Mouse (Mus musculus) G1E (cell line): Measurements from ENCODE around the gene Pnpla2. TPM values are rescaled to one million over a fixed set of nuclear protein-coding genes. Genes with fewer than 3 reads are reported as not detected.

ENCODE experiments used
- ATAC-seq: 2 replicates; pipeline ENCODE4 v1.8.0; 2016; ENCODE audit warnings: mild to moderate bottlenecking; ENCODE audit not compliant: insufficient number of reproducible peaks, poor library complexity, low FRiP score, severe bottlenecking; ENCODE audit errors: extremely low read depth
- DNase-seq: peaks from one replicate; pipeline ENCODE4 v3.0.0; 2012; ENCODE audit warnings: low spot score
- H3K27me3 ChIP-seq: 2 replicates; pipeline ENCODE4 v1.6.1; 2012; ENCODE audit warnings: mild to moderate bottlenecking, low read length, inconsistent platforms; ENCODE audit not compliant: insufficient read depth
- H3K36me3 ChIP-seq: replicated peaks from 2 replicates; pipeline ENCODE3; 2012; ENCODE audit warnings: mild to moderate bottlenecking, inconsistent platforms
- H3K4me1 ChIP-seq: 2 replicates; pipeline ENCODE4 v1.6.1; 2012; ENCODE audit warnings: low read depth, low read length, inconsistent platforms, mixed read lengths; ENCODE audit not compliant: insufficient read depth
- H3K4me3 ChIP-seq: 2 replicates; pipeline ENCODE4 v1.5.1; 2012; ENCODE audit warnings: low read depth, mild to moderate bottlenecking, inconsistent platforms, low read length, moderate library complexity, mixed read lengths
- H3K9me3 ChIP-seq: replicated peaks from 2 replicates; pipeline ENCODE4 v1.6.1; 2012; ENCODE audit warnings: inconsistent platforms
- CTCF ChIP-seq: IDR thresholded peaks from 2 replicates; pipeline ENCODE4 v1.5.1; 2012; ENCODE audit warnings: low read depth, low read length, inconsistent platforms, mixed read lengths
- GATA1 ChIP-seq: IDR thresholded peaks from 2 replicates; pipeline ENCODE4 v1.6.1; 2012; ENCODE audit warnings: borderline replicate concordance, low read length, inconsistent platforms, mixed read lengths
- GATA2 ChIP-seq: IDR thresholded peaks from 2 replicates; pipeline ENCODE4 v1.6.1; 2012; ENCODE audit warnings: low read depth, low read length, inconsistent platforms, borderline replicate concordance
- POLR2AphosphoS5 ChIP-seq: IDR thresholded peaks from 2 replicates; pipeline ENCODE4 v1.6.1; 2012; ENCODE audit warnings: low read depth, low read length, inconsistent platforms; ENCODE audit not compliant: insufficient replicate concordance
- TAL1 ChIP-seq: conservative IDR thresholded peaks from 2 replicates; pipeline ENCODE4 v1.6.1; 2012; ENCODE audit warnings: low read depth, low read length, inconsistent platforms, mixed read lengths
- polyA plus RNA-seq: library from polyadenylated mRNA; stranded (reverse); fragments of >175 nt; gene quantifications from 2 replicates; pipeline ENCODE4 v1.2.3, GENCODE M21; 2012
- total RNA-seq, 2 experiments: library from RNA; stranded (forward) in 1 of 2; stranded (reverse) in 1 of 2; fragments of 200-1000 nt in 1 of 2; fragments of >200 nt in 1 of 2; fragmentation: Nextera tagmentation in 1 of 2; gene quantifications; 2 replicates each; pipeline ENCODE4 v1.2.3; 2014 to 2017

Pnpla2 gene
- total and polyA plus RNA-seq, 3 experiments, result 9.9 to 50.5 (median 23.6) TPM

DNA sequence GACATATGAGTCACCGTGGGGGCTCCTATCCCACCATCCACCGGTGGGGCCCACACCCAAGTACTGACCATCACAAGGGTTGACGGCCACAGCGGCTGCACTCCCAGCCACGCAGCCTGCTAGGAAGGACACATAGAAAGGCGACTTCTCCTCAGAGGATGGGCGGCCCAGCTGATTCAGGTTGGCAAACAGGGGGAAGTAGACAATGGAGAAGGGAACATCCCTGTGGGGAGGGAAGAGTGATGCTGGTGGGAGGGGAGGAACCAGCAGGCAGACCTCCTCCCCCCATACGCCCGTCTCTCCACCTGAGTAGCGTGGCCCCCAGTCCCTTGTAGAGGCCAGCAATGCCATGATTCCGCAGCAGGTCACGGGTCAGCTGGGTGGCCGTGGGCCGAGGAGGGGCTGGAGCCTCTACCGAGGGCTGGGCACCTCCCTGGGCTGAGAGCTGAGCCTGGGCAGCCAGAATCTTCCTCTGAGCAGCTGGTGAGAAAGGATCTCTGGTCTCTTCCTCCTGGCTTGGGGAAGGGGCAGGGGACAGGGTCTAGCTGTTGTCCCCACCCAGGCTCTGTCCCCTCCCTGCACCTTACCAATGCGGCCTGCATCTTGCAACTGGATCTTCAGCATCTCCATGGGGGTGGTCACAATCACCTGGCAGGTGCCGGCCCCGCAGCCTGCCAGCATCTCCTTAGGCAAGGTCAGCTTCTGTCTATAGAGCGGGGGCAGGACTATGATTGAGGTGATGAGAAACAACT is 23.4 kb upstream of the Pnpla2 start:
- peaks cover 63% of the 10 kb centered on the region for H3K36me3 ChIP-seq
- H3K4me3 ChIP-seq, result no peak overlapping the region
- H3K9me3 ChIP-seq, result no peaks in the 10 kb centered on the region
- TF ChIP-seq CTCF, result no peak
- TF ChIP-seq GATA2, result no peak
- no peak for TF ChIP-seq POLR2AphosphoS5
- no peak for TF ChIP-seq TAL1
- no peak for TF ChIP-seq GATA1
- ATAC-seq, result no peak
- peaks cover 86% of the 10 kb centered on the region for H3K4me1 ChIP-seq
- peaks cover 15% of the 10 kb centered on the region for H3K27me3 ChIP-seq
- no peak for DNase-seq

DNA sequence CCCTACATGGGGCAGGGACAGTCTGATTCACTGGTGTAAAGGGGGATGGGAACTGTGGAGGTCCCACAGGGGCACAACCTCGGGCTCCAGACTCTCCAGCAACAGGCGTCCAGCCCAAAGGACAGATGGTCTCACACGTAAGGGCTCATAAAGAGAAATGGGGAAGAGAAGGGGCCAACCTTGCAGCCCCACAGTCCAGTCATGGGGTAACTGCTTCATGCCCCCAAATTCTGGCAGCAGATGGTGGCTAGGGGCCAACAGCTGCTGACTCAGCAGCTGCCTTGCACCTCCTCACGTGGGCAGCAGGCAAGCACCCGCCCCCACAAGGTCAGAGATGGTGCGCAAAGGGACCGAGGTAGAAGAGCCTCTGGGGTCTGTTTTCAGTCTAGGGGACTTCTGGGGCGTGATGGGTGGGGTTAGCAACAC is 22.8 kb upstream of the Pnpla2 start:
- Histone ChIP-seq H3K4me1 (peaks cover 88% of the 10 kb centered on the region), H3K27me3 (peaks cover 10% of the 10 kb centered on the region; the same call in 1 of the 2 replicates), H3K4me3 (peak overlapping the region; percentile 3; the same call in 1 of the 2 replicates), H3K36me3 (peaks cover 63% of the 10 kb centered on the region), H3K9me3 (no peaks in the 10 kb centered on the region)
- ATAC-seq (0 out of 2 replicates have a peak, but pooled peaks have one; percentile 29), DNase-seq (peak; percentile 41)
- TF ChIP-seq GATA1 (no peak), POLR2AphosphoS5 (no peak), CTCF (no peak), GATA2 (no peak), TAL1 (no peak)

DNA sequence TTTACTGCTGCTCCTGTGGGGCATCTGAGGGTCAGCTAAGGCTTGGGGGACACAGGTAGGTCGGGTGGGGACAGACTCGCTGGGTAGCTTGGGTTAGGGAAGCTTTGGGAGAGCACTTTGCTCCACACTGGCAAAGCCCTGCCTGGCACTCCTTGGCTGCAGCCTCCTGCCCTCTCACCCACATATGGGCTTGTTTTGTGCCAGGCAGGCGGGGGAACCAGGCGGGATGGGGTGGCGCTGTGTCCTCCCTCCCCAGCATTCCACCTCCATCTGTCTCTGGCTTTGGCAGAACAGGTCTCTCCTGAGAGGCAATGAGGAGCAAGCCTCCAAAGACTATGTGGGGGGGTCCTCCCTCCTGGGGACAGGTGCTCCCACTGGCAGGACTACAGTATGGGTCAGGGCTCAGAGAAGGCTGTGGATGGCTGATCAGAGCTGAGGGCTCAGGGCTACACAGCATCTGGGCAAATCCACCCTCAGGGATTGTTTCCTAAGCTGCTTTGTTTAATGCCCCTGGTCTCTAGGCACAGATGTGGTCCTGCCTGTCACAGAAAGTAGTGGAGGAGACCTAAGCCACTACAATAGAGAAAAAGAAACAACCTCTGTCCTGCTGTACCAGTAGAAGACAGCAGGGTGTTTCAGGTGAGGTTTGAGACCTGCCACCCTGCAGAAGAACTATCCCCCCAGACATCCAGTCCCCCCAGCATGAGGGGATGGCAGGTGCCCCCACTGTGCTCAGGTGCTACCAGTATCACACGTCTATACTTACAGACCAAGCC is 22.1 kb upstream of the Pnpla2 start:
- peak overlapping the region; percentile 25; the same call in 1 of the 2 replicates for H3K4me3 ChIP-seq
- peaks cover 86% of the 10 kb centered on the region for H3K4me1 ChIP-seq
- no peak for ATAC-seq
- H3K9me3 ChIP-seq, result no peaks in the 10 kb centered on the region
- DNase-seq, result no peak
- TF ChIP-seq CTCF (no peak), POLR2AphosphoS5 (no peak), TAL1 (no peak), GATA2 (no peak), GATA1 (no peak)
- peaks cover 68% of the 10 kb centered on the region for H3K36me3 ChIP-seq
- H3K27me3 ChIP-seq, result peaks cover 3% of the 10 kb centered on the region; the same call in 1 of the 2 replicates

DNA sequence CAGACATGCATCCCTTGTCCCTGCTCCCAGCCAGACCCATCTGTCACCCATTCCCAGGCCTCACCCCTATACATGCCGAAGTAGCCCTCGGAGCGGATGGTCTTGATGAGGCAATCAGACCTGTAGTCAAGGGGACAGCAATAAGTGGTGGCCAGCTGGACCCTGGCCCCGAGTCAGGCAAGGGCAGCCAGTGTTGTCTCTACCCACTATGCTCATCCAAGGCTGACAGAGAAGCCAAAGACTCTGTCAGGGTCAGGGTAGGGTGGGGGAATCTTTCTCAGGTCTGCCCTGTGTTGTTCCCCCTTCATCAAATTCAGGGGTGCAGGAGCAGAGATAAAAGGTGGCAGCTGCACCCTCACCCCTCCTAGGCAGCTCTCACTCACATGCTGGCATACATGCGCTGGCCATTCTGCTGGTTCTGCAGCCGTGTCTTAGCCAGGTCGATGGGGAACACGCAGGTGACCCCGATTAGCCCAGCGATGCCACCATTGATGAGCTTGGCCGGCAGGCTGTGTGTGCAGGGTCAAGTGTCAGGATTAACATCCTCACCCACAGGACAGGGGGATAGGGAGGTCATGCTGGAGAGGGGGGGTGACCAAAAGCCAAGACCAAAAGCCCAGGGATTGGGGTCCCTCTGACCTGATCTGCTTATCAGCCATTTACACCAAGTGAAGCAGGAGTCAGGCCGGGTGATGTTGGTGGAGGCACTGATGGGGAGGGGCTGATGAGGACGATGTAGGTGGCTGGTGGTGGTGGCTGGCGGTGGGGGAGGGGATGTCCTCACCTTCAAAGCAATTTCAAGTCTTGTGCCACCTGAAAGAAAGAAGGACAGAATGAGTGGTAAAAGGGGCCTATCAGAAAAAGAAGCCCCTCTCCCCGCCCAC is 21.2 kb upstream of the Pnpla2 start:
- Histone ChIP-seq H3K9me3 (no peaks in the 10 kb centered on the region), H3K4me3 (peak overlapping the region; percentile 70; the same call in 1 of the 2 replicates), H3K36me3 (peaks cover 77% of the 10 kb centered on the region), H3K4me1 (peaks cover 83% of the 10 kb centered on the region), H3K27me3 (peaks cover under 1% of the 10 kb centered on the region; the same call in 1 of the 2 replicates)
- TF ChIP-seq TAL1 (no peak), POLR2AphosphoS5 (no peak), GATA2 (no peak), GATA1 (no peak), CTCF (no peak)
- DNase-seq (no peak), ATAC-seq (no peak)

DNA sequence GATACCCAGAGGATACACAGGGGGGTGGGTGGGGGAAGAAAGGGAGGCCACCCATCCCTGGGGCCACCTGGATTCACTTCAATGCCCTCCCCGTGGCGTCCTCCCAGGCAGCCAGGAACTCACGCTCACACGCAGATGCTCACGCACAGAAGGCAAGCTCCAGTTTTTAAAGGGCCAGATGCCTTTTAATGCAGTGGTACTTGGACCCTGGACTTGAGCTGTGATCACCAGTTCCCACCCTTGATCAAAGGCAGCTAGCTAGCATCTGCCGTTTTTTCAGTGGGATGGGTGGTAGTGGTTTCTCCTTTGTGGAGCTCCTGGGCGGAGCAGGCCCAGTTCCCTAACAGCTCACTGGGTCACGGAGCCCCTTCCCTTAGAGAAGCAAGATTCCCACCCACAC is 20.5 kb upstream of the Pnpla2 start:
- peak overlapping the region; percentile 70 for H3K4me3 ChIP-seq
- DNase-seq (peak; percentile 29), ATAC-seq (no peak)
- TF ChIP-seq GATA1, result no peak
- TF ChIP-seq TAL1, result no peak
- no peak for TF ChIP-seq POLR2AphosphoS5
- no peak for TF ChIP-seq CTCF
- no peak for TF ChIP-seq GATA2
- peaks cover 83% of the 10 kb centered on the region for H3K4me1 ChIP-seq
- no peaks in the 10 kb centered on the region; the same call in 1 of the 2 replicates for H3K27me3 ChIP-seq
- no peaks in the 10 kb centered on the region for H3K9me3 ChIP-seq
- peaks cover 80% of the 10 kb centered on the region for H3K36me3 ChIP-seq
